Mouse (Mus musculus): ENCODE data around the gene Prtn3. TPM values are rescaled to one million over a fixed set of nuclear protein-coding genes. Genes with fewer than 3 reads are reported as not detected.

Gene Prtn3
- polyA plus RNA-seq (2015; fragmentation: Nextera tagmentation; extraction: Ambion mirVana): 10.4 and 11.2 TPM in 2 replicates

DNA sequence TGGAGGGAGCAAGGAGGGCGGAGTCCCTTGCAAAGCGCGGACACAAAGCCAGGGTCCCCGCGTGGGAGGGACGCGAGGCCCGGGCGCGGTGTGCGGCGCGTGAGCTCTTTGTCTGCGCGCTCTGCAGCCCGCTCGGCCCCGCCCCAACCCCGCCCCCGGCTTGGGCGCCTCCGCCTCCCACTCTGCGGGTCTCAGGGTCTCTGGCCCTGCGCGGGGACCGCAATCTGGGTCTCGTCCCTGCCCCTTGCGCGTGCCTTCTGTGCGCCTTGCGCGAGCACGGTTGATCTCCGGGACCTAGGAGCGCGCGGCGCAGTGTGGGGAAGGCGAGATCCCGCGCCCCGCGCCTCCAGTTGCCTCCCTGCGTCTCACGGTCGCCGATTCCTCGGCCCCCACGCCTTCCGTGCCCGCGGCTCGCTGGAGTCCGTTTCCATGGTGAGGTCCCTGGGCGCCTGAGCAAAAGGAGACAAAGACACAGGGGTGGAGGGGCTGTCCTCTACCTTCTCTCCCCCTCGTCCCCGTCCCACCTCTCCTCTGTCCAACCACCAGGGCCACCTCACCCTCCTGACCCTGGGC is at the start of gene Prtn3, which contains the start of gene Plppr3:
Prtn3 (plus strand) TSS at position 187 of the 573 bp plus-strand sequence.
Plppr3 (minus strand) TSS at position 345 of the 573 bp plus-strand sequence.
- Histone ChIP-seq H3K4me1 (ENCODE audit: control insufficient read depth, insufficient read depth, low read depth, low read length) (peaks cover 25% of the 10 kb centered on the region), H3K36me3 (ENCODE audit: control insufficient read depth, insufficient read depth, low read length) (0 out of 2 replicates have a peak, but pooled peaks cover 3% of the 10 kb centered on the region), H3K9ac (ENCODE audit: low read depth, low read length) (peak within 1 kb of the TSS; percentile 74), H3K4me2 (ENCODE audit: low read length) (peak within 1 kb of the TSS; percentile 96), H3K27ac (ENCODE audit: low read depth, low read length) (peak within 1 kb of the TSS; percentile 90), H3K27me3 (replicated peaks; ENCODE audit: control insufficient read depth, insufficient read depth, low read length) (no peaks in the 10 kb centered on the region), H3K9me3 (ENCODE audit: control insufficient read depth, low read length) (no peaks in the 10 kb centered on the region), H3K4me3 (ENCODE audit: low read length) (peak within 1 kb of the TSS; percentile 65)
- 0% methylated on average over 43 of the region's 57 CpGs for WGBS
- ATAC-seq: peak; percentile 93

- H3K27ac ChIP-seq (ENCODE audit: low read depth, low read length): no peak overlapping the region
- no peaks in the 10 kb centered on the region for H3K27me3 ChIP-seq (replicated peaks; ENCODE audit: control insufficient read depth, insufficient read depth, low read length)
- no peak for ATAC-seq
- H3K9me3 ChIP-seq (ENCODE audit: control insufficient read depth, low read length): no peaks in the 10 kb centered on the region
- no peak overlapping the region for H3K4me3 ChIP-seq (ENCODE audit: low read length)
- H3K9ac ChIP-seq (ENCODE audit: low read depth, low read length): no peak overlapping the region
- 90% methylated on average over 3 of the region's 3 CpGs for whole genome bisulfite sequencing
- H3K4me2 ChIP-seq (ENCODE audit: low read length): no peak overlapping the region
- no peaks in the 10 kb centered on the region for H3K36me3 ChIP-seq (ENCODE audit: control insufficient read depth, insufficient read depth, low read length)
- H3K4me1 ChIP-seq (ENCODE audit: control insufficient read depth, insufficient read depth, low read depth, low read length): peaks cover 2% of the 10 kb centered on the region
These were observed 42.7 kb upstream of the Prtn3 start for GRCm38 (mm10) chr10:79831583-79831982.

- no peak overlapping the region for H3K27ac ChIP-seq (ENCODE audit: low read depth, low read length)
- no peak for ATAC-seq
- no peak overlapping the region for H3K9ac ChIP-seq (ENCODE audit: low read depth, low read length)
- H3K4me2 ChIP-seq (ENCODE audit: low read length): no peak overlapping the region
- H3K4me1 ChIP-seq (ENCODE audit: control insufficient read depth, insufficient read depth, low read depth, low read length): peaks cover 2% of the 10 kb centered on the region
- WGBS: 75% methylated on average over 7 of the region's 7 CpGs
- H3K27me3 ChIP-seq (replicated peaks; ENCODE audit: control insufficient read depth, insufficient read depth, low read length): no peaks in the 10 kb centered on the region
- no peaks in the 10 kb centered on the region for H3K36me3 ChIP-seq (ENCODE audit: control insufficient read depth, insufficient read depth, low read length)
- no peaks in the 10 kb centered on the region for H3K9me3 ChIP-seq (ENCODE audit: control insufficient read depth, low read length)
- no peak overlapping the region for H3K4me3 ChIP-seq (ENCODE audit: low read length)
These were observed 42.1 kb upstream of the Prtn3 start for GRCm38 (mm10) chr10:79832026-79832785.

GRCm38 (mm10) chr10:79832786-79833181 is 41.5 kb upstream of the Prtn3 start:
- Histone ChIP-seq H3K9me3 (ENCODE audit: control insufficient read depth, low read length) (no peaks in the 10 kb centered on the region), H3K4me3 (ENCODE audit: low read length) (no peak overlapping the region), H3K9ac (ENCODE audit: low read depth, low read length) (no peak overlapping the region), H3K27ac (ENCODE audit: low read depth, low read length) (no peak overlapping the region), H3K4me1 (ENCODE audit: control insufficient read depth, insufficient read depth, low read depth, low read length) (peaks cover 2% of the 10 kb centered on the region), H3K36me3 (ENCODE audit: control insufficient read depth, insufficient read depth, low read length) (no peaks in the 10 kb centered on the region), H3K27me3 (replicated peaks; ENCODE audit: control insufficient read depth, insufficient read depth, low read length) (no peaks in the 10 kb centered on the region), H3K4me2 (ENCODE audit: low read length) (no peak overlapping the region)
- WGBS: 79% methylated on average over 9 of the region's 9 CpGs
- ATAC-seq: no peak

DNA sequence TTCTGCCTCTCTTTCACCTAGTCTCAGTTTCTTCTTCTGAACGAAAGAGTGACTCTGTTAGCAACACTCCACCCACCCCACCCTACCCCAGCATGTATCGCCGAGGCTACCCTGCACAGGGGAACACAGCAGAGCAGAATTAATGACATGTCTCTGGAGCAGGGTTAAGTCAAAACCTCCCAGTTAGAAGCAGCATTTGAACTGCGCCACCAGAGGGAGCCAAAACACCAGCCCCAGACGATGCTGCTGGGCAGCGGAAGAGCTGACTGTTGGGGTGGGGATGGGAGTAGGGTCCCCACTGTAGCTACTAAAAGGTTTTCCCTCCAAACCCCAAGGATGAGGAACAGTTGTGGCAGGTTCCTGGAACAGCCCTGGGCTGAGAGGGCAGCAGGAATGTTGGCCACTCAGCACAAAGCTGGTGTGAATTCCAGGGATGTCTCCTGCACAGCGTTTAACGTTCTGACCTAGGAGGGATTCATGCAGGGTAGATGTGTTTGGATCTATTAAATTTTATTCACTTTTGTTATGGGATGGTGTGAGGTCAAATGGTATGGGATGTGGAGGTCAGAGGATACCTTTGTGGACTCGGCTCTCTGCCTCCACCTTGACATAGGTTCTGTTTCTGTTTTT is 39.4 kb upstream of the Prtn3 start:
- Histone ChIP-seq H3K4me3 (ENCODE audit: low read length) (no peak overlapping the region), H3K36me3 (ENCODE audit: control insufficient read depth, insufficient read depth, low read length) (no peaks in the 10 kb centered on the region), H3K9ac (ENCODE audit: low read depth, low read length) (no peak overlapping the region), H3K27ac (ENCODE audit: low read depth, low read length) (no peak overlapping the region), H3K4me1 (ENCODE audit: control insufficient read depth, insufficient read depth, low read depth, low read length) (peaks cover 2% of the 10 kb centered on the region), H3K9me3 (ENCODE audit: control insufficient read depth, low read length) (no peaks in the 10 kb centered on the region), H3K4me2 (ENCODE audit: low read length) (no peak overlapping the region), H3K27me3 (replicated peaks; ENCODE audit: control insufficient read depth, insufficient read depth, low read length) (no peaks in the 10 kb centered on the region)
- peak; percentile 59; the same call in 1 of the 2 replicates for ATAC-seq
- WGBS: 22% methylated on average over 9 of the region's 9 CpGs

DNA sequence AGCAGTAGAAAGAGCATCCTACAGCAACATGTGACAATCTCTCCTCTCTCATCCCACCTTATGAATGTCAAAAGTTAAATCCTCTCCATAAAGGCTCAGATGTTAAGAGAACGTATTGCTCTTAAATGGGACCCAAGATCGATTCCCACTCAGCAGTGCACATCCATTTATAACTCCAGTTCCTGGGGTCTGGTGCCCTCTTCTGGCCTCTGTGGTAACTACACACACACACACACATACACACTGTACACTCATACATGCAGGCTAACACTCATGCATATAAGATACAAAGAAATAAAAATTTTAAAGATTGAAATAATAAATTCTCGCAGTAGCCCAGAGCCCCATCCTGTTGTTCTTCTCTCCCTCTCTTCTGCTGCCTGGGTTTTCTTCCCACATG is 37.4 kb upstream of the Prtn3 start:
- no peak overlapping the region for H3K4me3 ChIP-seq (ENCODE audit: low read length)
- H3K27me3 ChIP-seq (replicated peaks; ENCODE audit: control insufficient read depth, insufficient read depth, low read length): no peaks in the 10 kb centered on the region
- no peak for ATAC-seq
- peaks cover 8% of the 10 kb centered on the region for H3K4me1 ChIP-seq (ENCODE audit: control insufficient read depth, insufficient read depth, low read depth, low read length)
- no peak overlapping the region for H3K27ac ChIP-seq (ENCODE audit: low read depth, low read length)
- 94% methylated on average over 3 of the region's 3 CpGs for WGBS
- no peaks in the 10 kb centered on the region for H3K9me3 ChIP-seq (ENCODE audit: control insufficient read depth, low read length)
- no peak overlapping the region for H3K9ac ChIP-seq (ENCODE audit: low read depth, low read length)
- H3K4me2 ChIP-seq (ENCODE audit: low read length): no peak overlapping the region
- no peaks in the 10 kb centered on the region for H3K36me3 ChIP-seq (ENCODE audit: control insufficient read depth, insufficient read depth, low read length)

DNA sequence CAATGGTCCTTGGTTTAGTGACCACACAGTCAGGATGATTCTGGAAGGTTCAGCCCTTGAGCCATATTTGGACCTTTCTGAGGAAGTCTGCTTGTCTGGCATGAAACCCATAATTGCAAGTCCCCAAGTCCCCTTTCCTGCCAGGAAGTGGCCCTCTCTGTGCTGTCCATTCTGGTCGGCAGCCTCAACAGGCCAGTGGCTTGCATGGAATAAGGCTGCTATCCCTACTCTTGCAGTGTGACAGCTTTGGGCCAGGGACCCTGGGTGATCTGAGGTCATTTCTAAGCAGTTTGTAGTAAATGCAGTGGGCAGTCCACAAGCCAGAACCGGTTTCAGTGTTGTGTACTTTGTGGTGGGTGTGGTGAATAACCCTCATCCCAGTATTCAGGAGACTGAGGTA is 36.1 kb upstream of the Prtn3 start:
- WGBS: 82% methylated on average over 2 of the region's 2 CpGs
- H3K27me3 ChIP-seq (replicated peaks; ENCODE audit: control insufficient read depth, insufficient read depth, low read length): no peaks in the 10 kb centered on the region
- H3K27ac ChIP-seq (ENCODE audit: low read depth, low read length): no peak overlapping the region
- no peak overlapping the region for H3K4me3 ChIP-seq (ENCODE audit: low read length)
- H3K4me1 ChIP-seq (ENCODE audit: control insufficient read depth, insufficient read depth, low read depth, low read length): peaks cover 8% of the 10 kb centered on the region
- no peaks in the 10 kb centered on the region for H3K9me3 ChIP-seq (ENCODE audit: control insufficient read depth, low read length)
- H3K36me3 ChIP-seq (ENCODE audit: control insufficient read depth, insufficient read depth, low read length): no peaks in the 10 kb centered on the region
- no peak overlapping the region for H3K4me2 ChIP-seq (ENCODE audit: low read length)
- ATAC-seq: no peak
- no peak overlapping the region for H3K9ac ChIP-seq (ENCODE audit: low read depth, low read length)

- no peak for ATAC-seq
- WGBS: 94% methylated on average over 3 of the region's 3 CpGs
- peak overlapping the region; percentile 63; the same call in 1 of the 2 replicates for H3K4me2 ChIP-seq (ENCODE audit: low read length)
- H3K4me3 ChIP-seq (ENCODE audit: low read length): no peak overlapping the region
- H3K9ac ChIP-seq (ENCODE audit: low read depth, low read length): no peak overlapping the region
- H3K27ac ChIP-seq (ENCODE audit: low read depth, low read length): peak overlapping the region; percentile 41; the same call in 1 of the 2 replicates
- no peaks in the 10 kb centered on the region for H3K27me3 ChIP-seq (replicated peaks; ENCODE audit: control insufficient read depth, insufficient read depth, low read length)
- H3K4me1 ChIP-seq (ENCODE audit: control insufficient read depth, insufficient read depth, low read depth, low read length): peaks cover 9% of the 10 kb centered on the region
- H3K9me3 ChIP-seq (ENCODE audit: control insufficient read depth, low read length): no peaks in the 10 kb centered on the region
- no peaks in the 10 kb centered on the region for H3K36me3 ChIP-seq (ENCODE audit: control insufficient read depth, insufficient read depth, low read length)
These were observed 34.2 kb upstream of the Prtn3 start for GRCm38 (mm10) chr10:79840091-79840490.
